Mouse (Mus musculus) layer of hippocampus, adult 2 months (tissue): ENCODE results near the gene Spag6. TPM values are rescaled to one million over a fixed set of nuclear protein-coding genes. Genes with fewer than 3 reads are reported as not detected.

ENCODE experiments used
- DNase-seq, 2 experiments: peaks; one replicate each; pipeline ENCODE4 v3.0.0; 2022; ENCODE audit warnings: low spot score in 2 of 2
- H3K27ac ChIP-seq: fragments of 200-600 bp; 2 replicates; pipeline ENCODE4 v1.8.1; 2022
- H3K4me3 ChIP-seq: fragments of 200-600 bp; 2 replicates; pipeline ENCODE4 v1.8.1; 2022; ENCODE audit warnings: mild to moderate bottlenecking
- CTCF ChIP-seq: fragments of 200-600 bp; conservative IDR thresholded peaks from 2 replicates; pipeline ENCODE4 v1.8.1; 2022; ENCODE audit warnings: antibody characterized with exemption, mild to moderate bottlenecking, moderate library complexity
- total RNA-seq, 2 experiments: library from RNA; stranded (reverse); gene quantifications; 2 replicates each; pipeline ENCODE4 v1.2.3; 2021

Spag6 gene
- total RNA-seq, 2 experiments from 2014 or later, result 3.8 to 7.2 TPM

DNA sequence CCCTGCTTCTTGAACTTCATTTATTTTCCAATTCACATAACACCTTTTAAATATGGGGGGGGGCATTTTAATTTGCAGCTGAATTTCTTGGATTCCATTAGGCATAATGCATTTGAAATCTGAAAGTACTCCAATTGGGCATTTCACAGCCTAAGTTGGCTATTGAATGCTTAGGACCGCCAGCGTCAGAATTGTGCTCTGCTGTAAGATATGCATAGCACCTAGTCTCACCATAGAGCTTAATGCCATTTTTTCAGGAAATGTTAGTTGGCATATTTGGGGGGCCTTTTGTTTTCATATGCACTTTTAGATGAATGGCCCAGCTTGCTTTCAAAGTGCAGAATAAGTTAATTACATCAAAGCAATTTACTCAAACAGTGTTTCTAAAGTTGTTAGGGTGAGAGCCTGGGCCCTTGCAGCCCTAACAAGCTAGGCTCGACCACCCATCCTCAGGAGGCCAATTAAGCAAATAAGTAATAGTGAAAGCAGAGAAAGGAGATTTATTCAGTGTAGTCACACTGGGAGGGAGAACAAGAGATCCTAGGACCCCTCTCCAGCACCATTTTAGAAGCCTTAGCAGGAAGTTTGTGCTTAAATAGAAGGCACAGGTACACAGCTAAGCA lies 28.5 kb downstream of the Spag6 start:
- DNase-seq, result no peak
- TF ChIP-seq CTCF, result no peak
- Histone ChIP-seq H3K27ac (no peak overlapping the region), H3K4me3 (no peak overlapping the region)

DNA sequence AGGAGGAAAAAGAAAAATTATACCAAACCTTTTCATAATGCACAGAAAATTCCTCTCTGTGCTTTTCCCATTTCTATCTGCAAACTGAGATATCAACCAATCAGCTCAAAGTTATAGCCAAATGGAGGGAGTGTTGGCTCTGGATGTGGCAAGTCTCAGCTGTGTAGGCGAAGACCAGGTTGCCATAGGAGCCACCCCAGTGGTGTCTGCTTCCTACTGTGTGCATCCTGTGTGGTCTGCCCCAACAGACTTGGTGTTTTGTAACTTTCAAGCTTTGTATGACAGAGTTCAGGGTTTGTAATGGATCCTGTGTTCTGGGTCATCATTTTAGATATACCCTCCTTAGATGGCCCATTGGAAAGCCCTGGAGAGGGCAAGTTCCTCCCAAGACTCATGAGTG lies 30.6 kb downstream of the Spag6 start:
- no peak for TF ChIP-seq CTCF

DNA sequence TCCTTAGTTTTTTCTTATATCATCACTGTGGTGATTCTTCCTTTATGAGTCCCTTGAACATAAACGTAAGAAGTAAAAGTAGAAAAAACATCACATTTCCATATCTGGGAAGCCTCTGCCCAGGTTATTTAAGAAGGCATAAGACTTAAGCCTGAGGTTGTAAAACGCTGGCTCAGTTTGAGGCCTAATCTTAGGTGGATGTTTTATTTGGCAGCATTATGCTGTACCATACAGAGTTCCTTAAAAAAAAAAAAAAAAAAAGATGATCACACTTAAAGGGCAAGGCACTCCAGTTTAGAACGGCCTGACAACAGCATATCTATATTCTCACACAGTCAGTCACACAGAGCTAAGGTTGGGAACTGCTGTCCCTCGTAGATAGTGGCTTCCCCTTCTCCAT lies 32.0 kb downstream of the Spag6 start:
- Histone ChIP-seq H3K27ac (no peak overlapping the region), H3K4me3 (no peak overlapping the region)
- DNase-seq, result no peak
- TF ChIP-seq CTCF, result no peak

More for the DNA sequence above, 30.6 kb downstream of the Spag6 start:
- Histone ChIP-seq H3K4me3 (no peak overlapping the region), H3K27ac (no peak overlapping the region)
- no peak for DNase-seq

DNA sequence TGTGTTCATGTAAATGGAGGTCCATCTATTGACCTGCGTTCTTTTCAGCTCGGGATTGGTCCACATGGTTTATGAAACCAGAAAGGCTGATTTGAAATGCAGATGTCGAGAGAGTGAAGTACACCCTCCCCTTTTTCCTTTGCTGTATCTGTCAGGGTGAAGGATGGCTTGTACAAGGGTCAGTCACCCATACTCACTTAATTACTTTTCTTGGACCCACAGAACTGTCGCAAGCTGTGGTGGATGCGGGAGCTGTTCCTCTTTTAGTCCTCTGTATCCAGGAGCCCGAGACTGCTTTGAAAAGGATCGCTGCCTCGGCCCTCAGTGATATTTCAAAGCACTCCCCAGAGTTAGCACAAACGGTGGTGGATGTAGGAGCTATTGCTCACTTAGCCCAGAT lies 37.9 kb downstream of the Spag6 start:
- H3K27ac ChIP-seq, result no peak overlapping the region
- no peak overlapping the region for H3K4me3 ChIP-seq
- DNase-seq, result no peak
- no peak for TF ChIP-seq CTCF

DNA sequence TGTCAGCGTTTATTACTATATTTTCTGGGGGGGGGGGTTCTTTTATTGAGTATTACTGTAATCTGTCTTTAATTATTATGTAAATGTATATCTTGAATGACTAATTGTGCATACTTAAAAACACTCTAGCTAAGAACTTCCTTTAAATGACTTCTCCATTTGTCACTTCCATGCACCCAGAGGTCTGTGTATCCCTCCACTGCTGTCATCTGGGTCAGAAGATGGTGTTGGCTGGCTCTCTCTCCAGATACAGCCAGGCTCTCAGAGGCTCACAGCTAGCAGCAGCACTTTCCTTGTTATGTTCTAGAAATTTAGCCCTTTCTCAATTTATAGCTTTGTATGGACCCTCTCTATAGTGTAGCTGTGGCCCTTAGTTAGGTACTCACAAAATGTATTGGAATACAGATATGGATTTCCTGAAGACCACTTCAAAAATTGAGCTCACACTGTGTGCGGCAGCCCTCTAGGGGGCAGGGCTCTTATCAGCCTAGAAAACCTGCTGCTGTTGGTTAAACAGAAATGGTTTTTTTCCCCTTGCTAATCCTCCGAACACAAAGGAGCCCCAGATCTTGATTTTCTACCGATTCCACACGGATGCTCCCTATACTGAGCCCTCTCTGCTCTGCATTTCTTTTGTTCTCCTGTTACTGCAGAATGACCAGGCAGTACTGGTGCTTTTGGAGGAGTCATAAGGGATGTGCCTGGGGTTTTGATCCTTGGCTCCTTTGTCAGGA lies 40.7 kb downstream of the Spag6 start:
- H3K4me3 ChIP-seq, result no peak overlapping the region
- peak; percentile 62 for TF ChIP-seq CTCF

DNA sequence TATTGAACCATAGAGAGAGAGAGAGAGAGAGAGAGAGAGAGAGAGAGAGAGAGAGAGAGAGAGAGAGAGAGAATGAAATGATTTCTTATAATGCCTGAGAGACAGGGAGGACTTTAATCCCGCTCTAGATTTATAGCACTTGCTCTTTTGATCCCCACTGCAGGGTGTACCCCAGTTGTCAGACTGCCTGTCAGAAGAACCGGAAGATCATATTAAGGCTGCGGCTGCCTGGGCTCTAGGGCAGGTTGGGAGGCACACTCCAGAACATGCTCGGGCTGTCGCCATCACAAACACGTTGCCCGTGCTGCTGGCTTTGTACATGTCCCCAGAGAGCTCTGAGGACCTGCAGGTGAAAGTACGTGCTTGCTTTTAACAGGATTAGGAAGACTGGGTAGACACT lies 43.2 kb downstream of the Spag6 start:
- TF ChIP-seq CTCF, result no peak
- no peak for DNase-seq
- H3K4me3 ChIP-seq, result no peak overlapping the region

More for the DNA sequence above, 40.7 kb downstream of the Spag6 start:
- no peak overlapping the region for H3K27ac ChIP-seq
- DNase-seq, result no peak

DNA sequence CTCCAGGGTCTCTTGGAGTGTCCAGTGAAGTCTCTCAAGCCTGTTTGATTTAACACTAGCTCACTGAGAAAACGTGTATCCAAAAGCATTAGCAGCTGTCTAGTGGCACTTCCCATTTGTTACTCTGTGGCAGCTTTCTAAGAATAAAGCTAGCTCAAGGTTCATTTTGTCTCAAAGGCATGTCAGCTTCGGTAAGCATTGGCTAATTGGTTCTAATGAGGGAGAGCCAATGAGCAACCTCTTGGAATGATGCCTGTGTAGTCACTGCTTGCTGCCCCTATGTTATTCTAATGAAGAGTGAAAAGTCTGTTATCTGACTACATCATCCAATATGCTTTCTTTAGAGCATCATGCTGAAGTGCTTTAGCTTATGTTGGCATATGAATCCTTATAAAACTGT lies 45.4 kb downstream of the Spag6 start:
- no peak for DNase-seq
- Histone ChIP-seq H3K27ac (no peak overlapping the region), H3K4me3 (no peak overlapping the region)
- TF ChIP-seq CTCF, result no peak

More for the DNA sequence above, 43.2 kb downstream of the Spag6 start:
- no peak overlapping the region for H3K27ac ChIP-seq

DNA sequence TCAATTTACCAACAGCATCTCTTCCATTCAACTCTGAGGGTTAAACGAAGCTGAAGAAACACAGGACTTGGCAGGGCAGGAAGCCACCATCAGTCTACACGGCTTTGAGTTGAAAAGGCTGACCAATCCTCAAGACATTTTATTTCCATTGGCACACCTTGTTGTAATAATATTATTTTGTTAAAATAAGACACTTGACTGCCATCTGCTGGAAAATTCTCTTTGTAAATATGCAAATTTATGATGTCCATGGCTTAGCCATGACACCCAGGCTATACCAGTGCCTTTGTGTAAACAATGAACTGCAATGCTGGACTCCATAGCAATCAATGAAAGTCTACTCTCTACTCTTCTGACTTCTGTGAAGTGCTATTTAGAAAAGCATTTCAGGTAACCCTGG lies 62.3 kb downstream of the Spag6 start:
- no peak overlapping the region for H3K27ac ChIP-seq
- TF ChIP-seq CTCF, result peak; percentile 71
- no peak overlapping the region for H3K4me3 ChIP-seq
- DNase-seq, result no peak

DNA sequence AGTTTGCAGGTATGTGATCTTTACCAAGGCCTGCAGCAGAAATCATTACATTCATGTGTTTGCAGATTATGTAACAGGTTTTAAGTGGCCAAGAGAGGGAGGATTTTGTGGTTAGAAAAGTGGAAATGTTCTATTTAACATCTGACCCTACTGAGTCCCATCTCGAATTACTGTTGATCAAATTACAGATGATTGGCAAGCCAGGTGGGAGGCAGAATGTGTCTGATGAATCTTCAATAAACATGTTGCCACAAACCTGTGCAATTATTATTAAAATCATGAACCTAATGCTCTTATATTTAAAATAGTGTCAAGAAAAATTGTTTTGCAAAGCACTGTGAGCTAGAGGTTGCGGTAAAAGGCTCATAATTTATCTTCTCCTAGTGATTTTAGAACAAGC lies 71.0 kb downstream of the Spag6 start:
- Histone ChIP-seq H3K4me3 (no peak overlapping the region), H3K27ac (no peak overlapping the region)
- TF ChIP-seq CTCF, result no peak
- DNase-seq, result no peak

DNA sequence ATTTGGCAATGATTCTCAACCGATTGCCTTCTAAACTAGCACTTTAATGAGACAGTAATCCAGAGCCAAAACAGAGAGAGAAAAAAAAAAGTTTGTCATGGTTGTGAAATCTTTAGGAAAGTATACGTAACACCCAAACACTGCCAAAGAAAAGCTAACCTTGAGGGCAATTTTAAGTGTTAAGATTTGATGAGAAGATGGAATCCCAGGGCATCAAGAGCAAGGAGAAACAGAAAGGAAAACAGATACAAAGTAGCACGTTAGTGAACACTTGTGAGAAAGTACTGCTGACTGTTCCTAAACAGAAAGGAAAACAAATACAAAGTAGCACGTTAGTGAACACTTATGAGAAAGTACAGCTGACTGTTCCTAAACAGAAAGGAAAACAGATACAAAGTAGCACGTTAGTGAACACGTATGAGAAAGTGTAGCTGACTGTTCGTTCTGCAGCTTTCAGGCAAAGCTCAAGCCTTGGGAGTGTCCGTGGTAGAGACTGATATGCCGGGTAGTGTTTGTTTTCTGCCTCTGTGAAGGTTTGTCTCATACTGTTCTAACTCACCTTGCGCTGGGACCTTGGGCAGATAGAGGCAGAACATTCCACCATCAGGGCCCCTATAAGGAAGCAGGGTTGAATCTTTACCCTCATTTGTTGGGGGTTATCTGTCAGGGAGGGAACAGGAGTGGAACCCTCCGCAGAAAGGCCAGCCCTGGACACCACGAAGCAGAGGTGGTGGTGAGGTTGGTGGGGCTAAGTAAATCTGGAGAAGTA lies 71.8 kb downstream of the Spag6 start:
- TF ChIP-seq CTCF, result no peak
- H3K27ac ChIP-seq, result peak overlapping the region; percentile 99
- peak overlapping the region; percentile 73 for H3K4me3 ChIP-seq
- DNase-seq, result no peak

DNA sequence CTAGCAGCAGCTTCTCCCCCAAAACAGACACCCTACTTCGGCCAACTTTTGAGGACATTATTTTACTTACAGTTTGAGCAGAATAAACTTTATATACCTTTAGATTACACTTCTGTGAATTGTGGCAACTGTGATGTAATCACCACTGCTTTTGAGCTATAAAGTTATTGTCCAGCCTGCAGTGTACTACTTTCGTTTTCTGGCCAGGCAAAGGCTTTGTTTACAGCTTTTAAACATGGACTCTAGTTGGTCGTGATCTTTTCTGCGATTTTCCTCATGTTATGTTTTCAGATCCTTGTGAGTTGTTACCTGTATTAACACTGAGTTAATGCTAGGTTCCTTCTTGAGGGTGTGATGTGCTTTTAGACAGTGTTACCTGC lies 72.6 kb downstream of the Spag6 start:
- peak overlapping the region; percentile 73 for H3K4me3 ChIP-seq
- no peak for TF ChIP-seq CTCF
- DNase-seq, result no peak
- H3K27ac ChIP-seq, result peak overlapping the region; percentile 99

DNA sequence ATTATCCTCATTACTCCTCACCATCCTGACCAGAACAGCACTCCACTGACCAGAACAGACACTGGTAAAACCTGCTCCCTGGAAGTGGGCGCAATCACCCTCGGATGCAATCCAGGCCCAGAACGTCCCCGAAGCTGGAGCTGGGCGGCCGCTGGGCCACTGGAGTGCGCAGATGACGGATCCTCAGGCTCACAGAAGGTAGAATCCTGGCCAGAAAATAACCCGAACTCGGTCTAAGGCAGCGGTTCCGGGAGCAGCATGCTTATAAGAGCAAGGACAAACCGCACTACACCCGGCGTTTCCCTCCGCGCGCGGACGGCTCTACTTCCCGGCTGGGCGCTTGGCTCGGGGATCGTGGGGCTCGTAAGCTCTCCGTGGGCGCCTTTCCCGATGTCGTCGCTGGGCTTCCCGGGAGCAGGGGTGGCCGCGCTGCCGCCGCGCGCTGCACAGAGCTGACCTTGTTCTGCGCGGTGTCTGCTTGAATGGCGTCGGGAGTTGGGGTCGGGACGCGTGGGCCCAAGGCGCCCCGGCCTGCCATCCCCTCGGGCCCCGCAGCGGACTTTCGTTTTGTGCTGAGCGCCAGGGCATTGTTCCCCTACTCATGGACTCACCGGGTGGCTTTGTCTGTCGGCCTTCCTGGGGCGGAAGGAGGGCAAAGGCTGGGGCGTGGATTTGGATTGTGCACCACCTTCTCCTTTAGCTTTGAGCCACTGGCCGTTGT lies 73.1 kb downstream of the Spag6 start:
- peak overlapping the region; percentile 99 for H3K27ac ChIP-seq
- peak overlapping the region; percentile 73 for H3K4me3 ChIP-seq
- DNase-seq, result peak; percentile 48 to 75
- TF ChIP-seq CTCF, result no peak; the same call in 1 of the 2 replicates

DNA sequence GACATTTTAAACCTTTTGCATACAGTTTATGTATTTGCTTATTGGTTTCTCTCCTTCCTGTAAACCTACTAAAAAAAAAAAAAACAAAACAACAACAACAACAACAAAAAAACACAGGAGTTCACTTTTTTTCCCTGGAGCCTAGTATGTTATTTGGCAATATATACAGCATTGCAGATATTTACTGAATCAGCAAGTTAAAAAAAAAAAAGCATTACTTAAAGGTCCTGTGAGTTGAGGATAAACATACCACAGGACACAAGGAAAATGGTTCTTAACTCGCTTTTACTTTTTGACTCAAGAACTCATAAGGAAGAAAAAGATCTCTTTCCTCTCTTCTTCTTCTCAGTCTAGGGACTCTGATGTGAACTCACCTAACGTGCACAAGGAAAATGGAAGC lies 74.6 kb downstream of the Spag6 start:
- TF ChIP-seq CTCF, result no peak
- Histone ChIP-seq H3K27ac (no peak overlapping the region), H3K4me3 (no peak overlapping the region)
- no peak for DNase-seq
